Mouse (Mus musculus): ENCODE results near the gene Zfp770. TPM values are rescaled to one million over a fixed set of nuclear protein-coding genes. Genes with fewer than 3 reads are reported as not detected.
A peak's percentile ranks its signal among the peaks of the same experiment; 100 is the strongest.

Gene Zfp770
- total and polyA plus RNA-seq, 2 experiments from 2014 or later = 3.3 to 7.3 TPM

GRCm38 (mm10) chr2:114177802-114178733 is 23.2 kb downstream of the Zfp770 start:
- Histone ChIP-seq H3K4me3 (ENCODE audit: low read depth, low read length) (no peak overlapping the region), H3K27me3 (ENCODE audit: control insufficient read depth, insufficient read depth, low read length) (no peaks in the 10 kb centered on the region), H3K36me3 (replicated peaks; ENCODE audit: control insufficient read depth, insufficient read depth, low read length) (no peaks in the 10 kb centered on the region), H3K9me3 (replicated peaks; ENCODE audit: control insufficient read depth, low read length) (no peaks in the 10 kb centered on the region), H3K4me2 (ENCODE audit: low read depth, low read length) (no peak overlapping the region), H3K27ac (ENCODE audit: low read depth) (no peak overlapping the region), H3K4me1 (ENCODE audit: control insufficient read depth, insufficient read depth) (peaks cover 11% of the 10 kb centered on the region), H3K9ac (replicated peaks; ENCODE audit: low read depth, low read length) (no peak overlapping the region)
- DNase-seq (ENCODE audit: low spot score) (no peak), ATAC-seq (ENCODE audit: insufficient read depth, low read depth) (no peak)
- TF ChIP-seq EP300 (IDR thresholded peaks at IDR 0.05; ENCODE audit: low read depth) (no peak), CTCF (IDR thresholded peaks at IDR 0.05; ENCODE audit: low read depth) (no peak)
- WGBS = 44% methylated on average over 4 of the region's 4 CpGs

GRCm38 (mm10) chr2:114174651-114175484 is 26.4 kb downstream of the Zfp770 start:
- TF ChIP-seq CTCF (IDR thresholded peaks at IDR 0.05; ENCODE audit: low read depth) (peak; percentile 93), EP300 (IDR thresholded peaks at IDR 0.05; ENCODE audit: low read depth) (no peak)
- Histone ChIP-seq H3K4me1 (ENCODE audit: control insufficient read depth, insufficient read depth) (peaks cover 11% of the 10 kb centered on the region), H3K27me3 (ENCODE audit: control insufficient read depth, insufficient read depth, low read length) (no peaks in the 10 kb centered on the region), H3K4me2 (ENCODE audit: low read depth, low read length) (peak overlapping the region; percentile 84), H3K9ac (replicated peaks; ENCODE audit: low read depth, low read length) (peak overlapping the region; percentile 88), H3K36me3 (replicated peaks; ENCODE audit: control insufficient read depth, insufficient read depth, low read length) (peaks cover 16% of the 10 kb centered on the region; the same call in 1 of the 2 replicates), H3K9me3 (replicated peaks; ENCODE audit: control insufficient read depth, low read length) (no peaks in the 10 kb centered on the region), H3K27ac (ENCODE audit: low read depth) (0 out of 2 replicates have a peak overlapping the region, but pooled peaks have one; percentile 58), H3K4me3 (ENCODE audit: low read depth, low read length) (peak overlapping the region; percentile 95)
- WGBS = under 1% methylated on average over 44 of the region's 44 CpGs
- ATAC-seq (ENCODE audit: insufficient read depth, low read depth) (peak; percentile 93), DNase-seq (ENCODE audit: low spot score) (peak; percentile 92)

- H3K27me3 ChIP-seq (ENCODE audit: control insufficient read depth, insufficient read depth, low read length) = no peaks in the 10 kb centered on the region
- ATAC-seq (ENCODE audit: insufficient read depth, low read depth) = no peak
- no peak for DNase-seq (ENCODE audit: low spot score)
- H3K4me1 ChIP-seq (ENCODE audit: control insufficient read depth, insufficient read depth) = peaks cover 11% of the 10 kb centered on the region
- H3K9ac ChIP-seq (replicated peaks; ENCODE audit: low read depth, low read length) = no peak overlapping the region
- H3K9me3 ChIP-seq (replicated peaks; ENCODE audit: control insufficient read depth, low read length) = no peaks in the 10 kb centered on the region
- H3K27ac ChIP-seq (ENCODE audit: low read depth) = no peak overlapping the region
- no peak overlapping the region for H3K4me3 ChIP-seq (ENCODE audit: low read depth, low read length)
- no peak for TF ChIP-seq EP300 (IDR thresholded peaks at IDR 0.05; ENCODE audit: low read depth)
- TF ChIP-seq CTCF (IDR thresholded peaks at IDR 0.05; ENCODE audit: low read depth) = no peak
- peaks cover 24% of the 10 kb centered on the region; the same call in 1 of the 2 replicates for H3K36me3 ChIP-seq (replicated peaks; ENCODE audit: control insufficient read depth, insufficient read depth, low read length)
- no peak overlapping the region for H3K4me2 ChIP-seq (ENCODE audit: low read depth, low read length)
Observed at GRCm38 (mm10) chr2:114173248-114173647, 28.0 kb downstream of the Zfp770 start.

- TF ChIP-seq CTCF (IDR thresholded peaks at IDR 0.05; ENCODE audit: low read depth) (no peak), EP300 (IDR thresholded peaks at IDR 0.05; ENCODE audit: low read depth) (no peak)
- ATAC-seq (ENCODE audit: insufficient read depth, low read depth) = no peak
- H3K9me3 ChIP-seq (replicated peaks; ENCODE audit: control insufficient read depth, low read length) = no peaks in the 10 kb centered on the region; the same call in 1 of the 2 replicates
Observed at GRCm38 (mm10) chr2:114167837-114168236, 33.4 kb downstream of the Zfp770 start.

GRCm38 (mm10) chr2:114161978-114162377 is 39.3 kb downstream of the Zfp770 start:
- ATAC-seq (ENCODE audit: insufficient read depth, low read depth) (no peak), DNase-seq (ENCODE audit: low spot score) (no peak)
- Histone ChIP-seq H3K36me3 (replicated peaks; ENCODE audit: control insufficient read depth, insufficient read depth, low read length) (peaks cover 62% of the 10 kb centered on the region), H3K27me3 (ENCODE audit: control insufficient read depth, insufficient read depth, low read length) (no peaks in the 10 kb centered on the region), H3K4me1 (ENCODE audit: control insufficient read depth, insufficient read depth) (no peaks in the 10 kb centered on the region), H3K9me3 (replicated peaks; ENCODE audit: control insufficient read depth, low read length) (no peaks in the 10 kb centered on the region; the same call in 1 of the 2 replicates), H3K9ac (replicated peaks; ENCODE audit: low read depth, low read length) (no peak overlapping the region), H3K4me3 (ENCODE audit: low read depth, low read length) (no peak overlapping the region), H3K27ac (ENCODE audit: low read depth) (no peak overlapping the region), H3K4me2 (ENCODE audit: low read depth, low read length) (no peak overlapping the region)
- WGBS = 84% methylated on average over 1 of the region's 1 CpGs
- no peak for TF ChIP-seq EP300 (IDR thresholded peaks at IDR 0.05; ENCODE audit: low read depth)
- TF ChIP-seq CTCF (IDR thresholded peaks at IDR 0.05; ENCODE audit: low read depth) = no peak

More at GRCm38 (mm10) chr2:114167837-114168236, 33.4 kb downstream of the Zfp770 start:
- Histone ChIP-seq H3K4me3 (ENCODE audit: low read depth, low read length) (no peak overlapping the region), H3K4me2 (ENCODE audit: low read depth, low read length) (no peak overlapping the region), H3K27ac (ENCODE audit: low read depth) (no peak overlapping the region), H3K36me3 (replicated peaks; ENCODE audit: control insufficient read depth, insufficient read depth, low read length) (peaks cover 61% of the 10 kb centered on the region), H3K27me3 (ENCODE audit: control insufficient read depth, insufficient read depth, low read length) (no peaks in the 10 kb centered on the region), H3K4me1 (ENCODE audit: control insufficient read depth, insufficient read depth) (no peaks in the 10 kb centered on the region), H3K9ac (replicated peaks; ENCODE audit: low read depth, low read length) (no peak overlapping the region)
- DNase-seq (ENCODE audit: low spot score) = no peak

Data from heart, postnatal 0 days (tissue).